Mouse (Mus musculus): ENCODE results near the gene Exoc2. TPM values are rescaled to one million over a fixed set of nuclear protein-coding genes. Genes with fewer than 3 reads are reported as not detected.

The Exoc2 gene
- 61.8 TPM for polyA plus RNA-seq (2017; shearing (Covaris generic))

DNA sequence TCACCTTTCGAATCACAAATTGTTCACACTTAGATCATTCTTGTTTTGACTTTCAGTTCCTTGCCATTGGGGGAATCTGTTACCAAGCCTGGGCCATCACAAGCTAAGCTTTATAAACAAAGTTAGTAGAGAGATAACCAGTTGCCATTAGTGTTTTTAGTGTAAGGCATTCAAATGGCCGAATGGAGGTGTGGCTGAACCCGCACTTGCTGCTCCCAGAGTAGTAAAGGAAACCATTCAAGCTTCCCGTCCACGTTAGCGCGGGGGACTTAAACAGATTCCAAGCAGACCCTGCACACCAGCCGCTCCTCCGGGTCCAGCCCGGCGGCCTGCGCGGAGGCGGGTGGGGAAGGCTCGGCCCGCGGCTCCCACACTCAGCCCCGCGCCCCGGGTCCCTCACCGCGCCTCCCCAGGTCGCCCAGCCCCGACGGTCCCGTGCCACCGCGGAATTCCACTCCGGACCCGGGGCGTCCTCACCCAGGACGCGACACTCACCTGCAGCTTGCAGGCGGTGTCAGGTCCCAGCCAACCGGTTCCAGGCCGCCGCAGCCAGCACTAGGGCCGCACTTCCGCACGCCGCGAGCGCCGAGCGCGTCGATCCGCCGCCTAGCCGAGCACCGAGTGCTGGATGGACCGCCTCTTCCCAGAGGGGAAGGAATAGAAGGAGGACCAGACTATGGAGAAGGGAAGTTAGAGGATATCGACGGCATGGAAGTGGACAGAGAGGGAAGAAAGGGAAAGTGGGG lies at the start of gene Exoc2, which contains the start of gene Gm5447:
TSS of gene Exoc2 (minus strand) at position 593 of the 746 bp plus-strand sequence.
TSS of gene Gm5447 (plus strand) at position 704 of the 746 bp plus-strand sequence.

DNA sequence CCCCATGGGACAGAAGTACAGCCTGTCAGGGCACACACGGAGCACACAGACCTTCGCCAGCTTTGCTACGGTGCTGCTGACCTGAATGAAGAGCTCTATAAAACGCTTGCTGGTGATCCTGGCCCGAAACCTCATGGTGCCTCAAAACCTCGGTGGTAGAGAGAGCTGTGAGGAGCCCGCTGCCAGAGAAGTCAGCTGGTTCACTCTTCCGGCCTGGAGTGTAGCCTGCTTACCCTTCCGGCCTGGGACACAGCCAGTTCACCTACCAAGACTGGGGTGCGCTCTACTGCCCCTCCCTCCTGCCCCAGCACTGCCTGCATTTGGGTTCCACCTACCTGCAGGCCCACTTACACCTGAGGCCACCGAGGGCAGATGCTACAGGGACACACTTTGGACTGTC lies 26.4 kb downstream of the Exoc2 start, which contains the start of gene Hus1b:
TSS of gene Hus1b (minus strand) at position 220 of the 400 bp plus-strand sequence.

Other genes with a start within 250 kb of the Exoc2 start
- 18.6 TPM for gene Irf4, start 224.9 kb downstream of the Exoc2 start, polyA plus RNA-seq (2017; shearing (Covaris generic))
- gene Hus1b, start 26.3 kb downstream of the Exoc2 start, polyA plus RNA-seq (2017; shearing (Covaris generic)), result not detected
- not detected for gene Gm5447, start 111 bp upstream of the Exoc2 start, polyA plus RNA-seq (2017; shearing (Covaris generic))